Mouse (Mus musculus): Measurements from ENCODE around the gene Slc6a3. TPM values are rescaled to one million over a fixed set of nuclear protein-coding genes. Genes with fewer than 3 reads are reported as not detected.

The Slc6a3 gene
- polyA plus RNA-seq, 1 experiment, result not detected

DNA sequence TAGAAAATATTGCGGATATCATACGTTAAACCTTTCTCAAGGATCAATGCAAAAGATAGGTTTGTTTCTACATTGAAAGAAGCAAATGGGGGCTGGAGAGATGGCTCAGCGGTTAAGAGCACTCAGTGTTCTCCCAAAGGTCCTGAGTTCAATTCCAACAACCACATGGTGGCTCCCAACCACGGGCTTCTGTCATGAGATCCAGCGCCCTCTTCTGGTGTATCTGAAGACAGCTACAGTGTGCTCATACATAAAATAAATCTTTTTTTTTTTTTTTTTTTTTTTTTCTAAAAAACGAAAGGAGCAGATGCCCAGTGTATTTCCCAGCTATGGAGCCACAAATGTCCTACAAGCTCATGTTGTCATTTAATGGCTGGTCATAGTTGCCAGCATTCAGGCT, 84.1 kb downstream of the Slc6a3 start:
- H3K36me3 ChIP-seq (ENCODE audit: control insufficient read depth, insufficient read depth, low read length, poor library complexity, severe bottlenecking), result peaks cover 28% of the 10 kb centered on the region
- H3K9ac ChIP-seq (ENCODE audit: low read depth, poor library complexity, severe bottlenecking), result no peak overlapping the region
- H3K27me3 ChIP-seq (ENCODE audit: control insufficient read depth, insufficient read depth, low read length, poor library complexity, severe bottlenecking), result no peaks in the 10 kb centered on the region
- H3K4me3 ChIP-seq (ENCODE audit: low read depth, low read length), result no peak overlapping the region
- H3K27ac ChIP-seq (ENCODE audit: insufficient read depth, low read length), result no peak overlapping the region
- H3K9me3 ChIP-seq (replicated peaks; ENCODE audit: control insufficient read depth, insufficient read depth, low read length, poor library complexity, severe bottlenecking), result no peaks in the 10 kb centered on the region
- no peak for TF ChIP-seq EP300 (IDR thresholded peaks at IDR 0.05; ENCODE audit: insufficient read depth, low read depth, low read length)
- TF ChIP-seq CTCF (IDR thresholded peaks at IDR 0.05; ENCODE audit: low read depth, low read length), result peak; percentile 47
- no peaks in the 10 kb centered on the region for H3K4me1 ChIP-seq (ENCODE audit: control insufficient read depth, insufficient read depth, low read length)

DNA sequence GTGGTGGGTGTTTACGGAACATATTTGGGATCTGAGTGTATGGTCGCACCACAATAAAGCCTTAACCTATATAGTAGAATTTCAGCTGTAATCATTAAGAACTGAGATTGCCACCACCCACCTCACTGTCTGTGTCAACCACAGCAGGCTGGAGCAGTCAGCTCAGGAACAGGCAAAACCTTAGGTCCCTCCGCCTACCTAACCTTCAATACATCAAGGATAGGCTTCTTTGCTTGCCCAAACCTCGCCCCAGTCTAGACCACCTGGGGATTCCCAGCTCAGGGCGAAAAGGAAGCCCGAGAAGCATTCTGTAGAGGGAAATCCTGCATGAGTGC, 89.8 kb downstream of the Slc6a3 start:
- peak overlapping the region; percentile 51 for H3K4me3 ChIP-seq (ENCODE audit: low read depth, low read length)
- H3K27me3 ChIP-seq (ENCODE audit: control insufficient read depth, insufficient read depth, low read length, poor library complexity, severe bottlenecking), result no peaks in the 10 kb centered on the region
- H3K9me3 ChIP-seq (replicated peaks; ENCODE audit: control insufficient read depth, insufficient read depth, low read length, poor library complexity, severe bottlenecking), result no peaks in the 10 kb centered on the region
- no peak for TF ChIP-seq CTCF (IDR thresholded peaks at IDR 0.05; ENCODE audit: low read depth, low read length)
- TF ChIP-seq EP300 (IDR thresholded peaks at IDR 0.05; ENCODE audit: insufficient read depth, low read depth, low read length), result no peak
- TF ChIP-seq POLR2A (IDR thresholded peaks at IDR 0.05; ENCODE audit: insufficient read depth, low read length), result no peak
- H3K36me3 ChIP-seq (ENCODE audit: control insufficient read depth, insufficient read depth, low read length, poor library complexity, severe bottlenecking), result no peaks in the 10 kb centered on the region; the same call in 1 of the 2 replicates
- no peak overlapping the region for H3K9ac ChIP-seq (ENCODE audit: low read depth, poor library complexity, severe bottlenecking)
- peak overlapping the region; percentile 30; the same call in 1 of the 2 replicates for H3K27ac ChIP-seq (ENCODE audit: insufficient read depth, low read length)
- H3K4me1 ChIP-seq (ENCODE audit: control insufficient read depth, insufficient read depth, low read length), result no peaks in the 10 kb centered on the region

DNA sequence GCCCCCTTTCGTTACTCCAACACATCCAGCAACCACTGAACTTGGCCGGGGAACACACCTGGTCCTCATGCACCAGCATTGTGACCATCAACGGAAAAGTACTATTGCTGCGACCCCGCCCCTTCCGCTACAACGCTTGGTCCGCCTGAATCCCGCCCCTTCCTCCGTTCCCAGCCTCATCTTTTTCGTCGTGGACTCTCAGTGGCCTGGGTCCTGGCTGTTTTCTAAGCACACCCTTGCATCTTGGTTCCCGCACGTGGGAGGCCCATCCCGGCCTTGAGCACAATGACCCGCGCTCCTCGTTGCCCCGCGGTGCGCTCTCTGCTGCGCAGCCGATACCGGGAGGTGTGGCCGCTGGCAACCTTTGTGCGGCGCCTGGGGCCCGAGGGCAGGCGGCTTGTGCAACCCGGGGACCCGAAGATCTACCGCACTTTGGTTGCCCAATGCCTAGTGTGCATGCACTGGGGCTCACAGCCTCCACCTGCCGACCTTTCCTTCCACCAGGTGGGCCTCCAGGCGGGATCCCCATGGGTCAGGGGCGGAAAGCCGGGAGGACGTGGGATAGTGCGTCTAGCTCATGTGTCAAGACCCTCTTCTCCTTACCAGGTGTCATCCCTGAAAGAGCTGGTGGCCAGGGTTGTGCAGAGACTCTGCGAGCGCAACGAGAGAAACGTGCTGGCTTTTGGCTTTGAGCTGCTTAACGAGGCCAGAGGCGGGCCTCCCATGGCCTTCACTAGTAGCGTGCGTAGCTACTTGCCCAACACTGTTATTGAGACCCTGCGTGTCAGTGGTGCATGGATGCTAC, 90.4 kb downstream of the Slc6a3 start, which contains the start of gene Tert:
TSS of gene Tert (plus strand) at position 167 of the 805 bp plus-strand sequence.
- TF ChIP-seq POLR2A (IDR thresholded peaks at IDR 0.05; ENCODE audit: insufficient read depth, low read length) (peak; percentile 67), EP300 (IDR thresholded peaks at IDR 0.05; ENCODE audit: insufficient read depth, low read depth, low read length) (peak; percentile 78; the same call in 1 of the 2 replicates), CTCF (IDR thresholded peaks at IDR 0.05; ENCODE audit: low read depth, low read length) (peak; percentile 75)
- no peaks in the 10 kb centered on the region for H3K4me1 ChIP-seq (ENCODE audit: control insufficient read depth, insufficient read depth, low read length)
- no peaks in the 10 kb centered on the region for H3K9me3 ChIP-seq (replicated peaks; ENCODE audit: control insufficient read depth, insufficient read depth, low read length, poor library complexity, severe bottlenecking)
- peak within 1 kb of the TSS; percentile 40 for H3K9ac ChIP-seq (ENCODE audit: low read depth, poor library complexity, severe bottlenecking)
- peak within 1 kb of the TSS; percentile 30; the same call in 1 of the 2 replicates for H3K27ac ChIP-seq (ENCODE audit: insufficient read depth, low read length)
- no peaks in the 10 kb centered on the region for H3K36me3 ChIP-seq (ENCODE audit: control insufficient read depth, insufficient read depth, low read length, poor library complexity, severe bottlenecking)
- no peaks in the 10 kb centered on the region for H3K27me3 ChIP-seq (ENCODE audit: control insufficient read depth, insufficient read depth, low read length, poor library complexity, severe bottlenecking)
- peak within 1 kb of the TSS; percentile 70 for H3K4me3 ChIP-seq (ENCODE audit: low read depth, low read length)

Other genes with a start within 250 kb of the Slc6a3 start
- gene Mrpl36, start 208.2 kb upstream of the Slc6a3 start, polyA plus RNA-seq (2011; ENCODE audit: insufficient read depth, insufficient read length, low read depth, missing spikeins), result 49.3 and 60.5 TPM in 2 replicates
- gene Ndufs6, start 208.2 kb upstream of the Slc6a3 start, polyA plus RNA-seq (2011; ENCODE audit: insufficient read depth, insufficient read length, low read depth, missing spikeins), result 233 and 263 TPM in 2 replicates
- 44.8 and 52.2 TPM in 2 replicates for gene Lpcat1, start 69.5 kb upstream of the Slc6a3 start, polyA plus RNA-seq (2011; ENCODE audit: insufficient read depth, insufficient read length, low read depth, missing spikeins)
- 39.6 and 40.8 TPM in 2 replicates for gene Clptm1l, start 67.3 kb downstream of the Slc6a3 start, polyA plus RNA-seq (2011; ENCODE audit: insufficient read depth, insufficient read length, low read depth, missing spikeins)
- gene Tert, start 90.2 kb downstream of the Slc6a3 start, polyA plus RNA-seq (2011; ENCODE audit: insufficient read depth, insufficient read length, low read depth, missing spikeins), result 27.7 and 32.0 TPM in 2 replicates
- gene Slc6a18, start 141.3 kb downstream of the Slc6a3 start, polyA plus RNA-seq (2011; ENCODE audit: insufficient read depth, insufficient read length, low read depth, missing spikeins), result not detected in 2 replicates
- gene Slc6a19, start 168.1 kb downstream of the Slc6a3 start, polyA plus RNA-seq (2011; ENCODE audit: insufficient read depth, insufficient read length, low read depth, missing spikeins), result 0.16 and 1.3 TPM in 2 replicates
- 86.4 and 94.5 TPM in 2 replicates for gene Slc12a7, start 196.3 kb downstream of the Slc6a3 start, polyA plus RNA-seq (2011; ENCODE audit: insufficient read depth, insufficient read length, low read depth, missing spikeins)

All from ES-Bruce4 (cell line).